Comparison of ENCODE assay signal across 1 mouse cellular context in genomic region chr2:131097087-131097486, GRCm38 (mm10).
TF ChIP-seq lines count a peak whose summit lies in the region.

No protein-coding gene starts in this region.

TF ChIP-seq in C2C12, 6 proteins besides CTCF, POLR2A, EP300 and RAD21:
- no peak for TF ChIP-seq MYOG (IDR thresholded peaks at IDR 0.05; ENCODE audit: control insufficient read depth, extremely low read depth, insufficient read length)
- no peak for TF ChIP-seq CEBPB (IDR thresholded peaks at IDR 0.05; ENCODE audit: low read depth)
- TF ChIP-seq MAX (IDR thresholded peaks at IDR 0.05) = no peak
- TF ChIP-seq FOSL1 (IDR thresholded peaks at IDR 0.05; ENCODE audit: insufficient read depth, low read length, poor library complexity, severe bottlenecking) = no peak
- no peak for TF ChIP-seq USF1 (IDR thresholded peaks at IDR 0.05; ENCODE audit: low read depth)
